Mouse (Mus musculus): ENCODE measurements around the gene Zranb1. TPM values are rescaled to one million over a fixed set of nuclear protein-coding genes. Genes with fewer than 3 reads are reported as not detected.

Zranb1 gene
- 31.3 and 48.2 TPM in 2 replicates for total RNA-seq (2023)

DNA sequence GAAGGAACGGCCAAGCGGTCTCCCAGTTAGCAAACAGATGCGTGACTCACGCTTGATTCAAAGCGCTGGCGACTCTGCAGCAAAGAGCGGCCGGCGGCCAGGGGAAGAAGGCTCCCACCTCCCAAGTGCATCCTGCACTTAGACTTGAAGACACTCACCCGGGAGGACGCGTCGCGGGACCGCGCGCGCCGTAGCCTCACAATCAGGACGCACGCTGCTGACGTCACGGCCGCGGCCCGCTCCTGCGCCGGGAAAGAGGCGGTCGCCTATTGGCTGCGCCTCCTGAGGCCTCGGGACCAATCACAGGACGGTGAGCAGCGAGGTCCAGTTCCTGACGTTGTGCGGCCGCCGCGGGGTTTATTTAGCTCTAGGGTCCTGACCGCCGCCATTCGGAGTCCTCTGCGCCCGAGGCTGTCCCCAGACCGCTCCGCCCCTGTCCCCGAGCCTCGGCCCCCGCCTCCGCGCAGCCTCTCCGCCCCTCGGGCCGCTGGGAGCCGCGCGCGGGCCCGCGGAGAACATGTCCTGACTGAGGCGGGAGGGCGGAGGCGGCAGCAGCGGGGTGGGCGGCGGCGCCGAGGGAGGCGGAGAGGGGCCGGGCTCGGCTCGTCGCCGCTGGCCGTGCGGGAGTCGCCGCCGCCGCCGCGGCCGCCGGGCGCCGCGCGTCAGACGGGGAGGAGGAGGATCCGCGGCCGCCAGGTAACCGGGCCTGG, at the start of gene Zranb1:
TSS of gene Zranb1 (plus strand) at position 293 of the 710 bp plus-strand sequence.

Other genes with a start within 250 kb of the Zranb1 start
- gene Fam53b, start 117.3 kb upstream of the Zranb1 start, total RNA-seq (2023), result 45.7 and 63.4 TPM in 2 replicates
- gene Eef1akmt2, start 78.5 kb upstream of the Zranb1 start, total RNA-seq (2023), result 14.1 and 20.7 TPM in 2 replicates
- gene Abraxas2, start 71.9 kb upstream of the Zranb1 start, total RNA-seq (2023), result 44.2 and 50.0 TPM in 2 replicates
- gene Fgfr2, start 192.2 kb downstream of the Zranb1 start, total RNA-seq (2023), result 0.20 TPM in 1 of 2 replicates, not detected in the other
- gene Ctbp2, start 193.2 kb downstream of the Zranb1 start, total RNA-seq (2023), result 40.6 and 60.7 TPM in 2 replicates